Mouse (Mus musculus) cortical plate, adult 2 months (tissue): ENCODE measurements around the gene Olfr525.

ENCODE experiments used
- CTCF ChIP-seq: fragments of 200-500 bp; IDR thresholded peaks from 2 replicates; pipeline ENCODE4 v1.5.1; 2011; ENCODE audit warnings: mild to moderate bottlenecking, control low read depth, low read length; ENCODE audit not compliant: insufficient read depth; ENCODE audit errors: extremely low read depth
- POLR2A ChIP-seq: fragments of 200-500 bp; IDR thresholded peaks from 2 replicates; pipeline ENCODE4 v1.6.1; 2011; ENCODE audit warnings: mild to moderate bottlenecking, low read length, control low read depth; ENCODE audit not compliant: insufficient read depth; ENCODE audit errors: extremely low read depth

- TF ChIP-seq CTCF (no peak), POLR2A (no peak)
These were observed 21.2 kb upstream of the Olfr525 start for GRCm38 (mm10) chr7:140299416-140299815.
